Mouse (Mus musculus): Measurements from ENCODE around the gene Zfp146.
"Not testable (repeated sequence)": the region's sequence is repeated elsewhere in the genome, so short reads cannot be mapped to it uniquely, and the experiment has no call there.

Gene Zfp146

DNA sequence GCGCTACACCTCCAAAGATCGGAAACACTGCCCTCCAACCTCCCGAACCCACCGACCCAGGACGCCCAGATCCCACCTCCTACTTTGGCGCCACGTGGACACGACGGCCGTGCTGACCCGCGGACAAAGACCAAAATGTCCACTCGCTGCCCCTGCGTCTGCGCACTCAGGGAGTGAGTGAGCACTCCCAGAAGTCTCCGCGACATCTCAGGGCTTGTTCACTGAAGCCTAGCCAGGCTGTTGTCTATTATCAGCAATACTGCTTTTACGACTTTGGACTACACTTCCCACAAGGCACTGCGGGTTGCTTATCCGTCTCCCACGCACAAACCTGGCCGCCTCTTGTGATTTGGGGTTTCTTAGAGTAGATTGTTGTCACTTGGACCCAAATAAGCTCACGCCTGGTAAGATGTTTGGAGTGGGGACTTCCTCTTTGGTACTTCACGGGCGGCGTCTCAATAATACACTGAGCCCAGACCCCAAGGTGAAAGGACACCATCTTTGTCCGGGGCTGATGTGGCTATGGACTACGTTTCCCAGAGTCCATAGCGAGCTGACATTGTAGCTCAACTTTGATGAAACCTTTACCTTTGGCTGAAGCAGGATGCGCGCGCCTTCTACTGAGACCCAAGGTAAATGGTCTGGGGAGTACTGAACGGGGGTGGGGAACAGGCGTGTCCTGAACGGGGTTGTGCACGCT lies at the start of gene Zfp146:
TSS of gene Zfp146 (minus strand) at position 168 of the 700 bp plus-strand sequence.
- peak; percentile 91 to 94 for DNase-seq

DNA sequence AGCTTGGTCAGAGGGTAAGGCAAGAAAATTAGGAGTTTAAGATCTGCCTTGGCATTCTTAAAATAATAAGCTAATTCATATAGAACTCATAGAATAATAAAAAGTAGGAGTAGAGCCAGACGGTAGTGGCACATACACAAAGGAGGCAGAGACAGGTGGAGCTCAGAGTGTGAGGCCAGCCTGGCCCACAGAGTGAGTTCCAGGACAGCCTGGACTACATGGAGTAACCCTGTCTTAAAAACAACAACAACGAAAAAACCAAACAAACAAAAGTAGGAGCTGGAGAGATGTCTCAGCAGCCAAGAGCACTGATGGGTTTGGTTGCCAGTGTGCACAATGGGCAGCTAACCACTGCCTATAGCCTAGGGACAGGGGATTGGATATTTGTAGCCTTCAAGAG lies 47.7 kb upstream of the Zfp146 start:
- no peak for DNase-seq

GRCm38 (mm10) chr7:30216723-30217151 lies 47.2 kb upstream of the Zfp146 start:
- peak; percentile 92 to 95 for DNase-seq

- no peak for DNase-seq
These were observed 46.3 kb upstream of the Zfp146 start for GRCm38 (mm10) chr7:30215875-30216274.

GRCm38 (mm10) chr7:30213881-30214280 lies 44.3 kb upstream of the Zfp146 start:
- DNase-seq, result no peak

- DNase-seq, result no peak
These were observed 41.5 kb upstream of the Zfp146 start for GRCm38 (mm10) chr7:30211025-30211424.

DNA sequence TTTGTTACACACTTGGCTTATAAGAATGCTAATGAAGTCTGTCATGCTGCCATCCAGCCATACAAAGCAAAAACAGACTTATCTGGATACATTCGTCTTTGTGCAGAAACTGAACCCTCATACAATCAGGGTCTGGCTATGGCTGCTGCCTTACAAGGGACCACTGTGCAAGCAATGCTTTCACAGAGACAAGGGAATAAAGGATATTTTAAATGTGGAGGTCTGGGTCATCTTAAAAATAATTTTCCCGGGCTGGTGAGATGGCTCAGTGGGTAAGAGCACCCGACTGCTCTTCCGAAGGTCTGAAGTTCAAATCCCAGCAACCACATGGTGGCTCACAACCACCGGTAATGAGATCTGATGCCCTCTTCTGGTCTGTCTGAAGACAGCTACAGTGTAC lies 36.8 kb upstream of the Zfp146 start:
- not testable (repeated sequence) for DNase-seq

DNA sequence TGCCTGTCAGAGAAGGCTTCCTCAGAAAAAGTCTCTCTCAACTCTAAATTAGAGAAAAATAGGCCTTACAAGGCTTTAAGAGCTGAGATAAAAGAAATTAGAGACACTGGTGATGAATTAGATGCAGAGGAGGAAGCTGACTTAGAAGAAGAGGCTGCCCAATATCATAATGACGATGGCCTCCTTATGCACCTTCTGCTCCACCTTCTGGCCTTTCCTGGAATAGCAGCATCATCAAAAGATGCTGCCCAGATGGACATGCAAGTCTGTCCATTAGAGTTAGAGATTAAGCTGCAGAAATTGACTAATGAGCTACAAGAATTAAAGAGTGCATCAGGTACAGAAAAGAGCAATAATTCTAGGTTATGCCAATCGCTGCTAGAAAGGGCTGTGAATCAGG lies 35.8 kb upstream of the Zfp146 start:
- DNase-seq, result peak; percentile 87 to 88

GRCm38 (mm10) chr7:30204380-30204779 lies 34.8 kb upstream of the Zfp146 start:
- DNase-seq, result no peak

- DNase-seq, result peak in 1 of 2 experiments; percentile 54
These were observed 33.5 kb upstream of the Zfp146 start for GRCm38 (mm10) chr7:30202895-30203690.

DNA sequence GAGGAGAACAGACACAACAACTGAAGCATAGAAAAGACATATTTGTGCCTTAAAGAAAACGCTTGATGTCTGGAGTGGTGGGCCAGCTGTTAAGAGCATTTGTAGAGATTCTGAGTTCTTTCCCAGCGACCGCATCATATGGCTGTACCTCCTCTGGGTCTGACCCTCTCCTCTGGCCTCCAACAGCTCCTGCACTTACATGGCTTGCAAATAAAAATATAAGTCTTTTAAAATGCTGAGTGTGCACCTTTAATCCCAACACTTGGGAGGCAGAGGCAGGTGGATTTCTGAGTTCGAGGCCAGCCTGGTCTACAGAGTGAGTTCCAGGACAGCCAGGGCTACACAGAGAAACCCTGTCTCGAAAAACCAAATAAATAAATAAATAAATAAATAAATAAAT lies 31.1 kb upstream of the Zfp146 start:
- not testable (repeated sequence) for DNase-seq

DNA sequence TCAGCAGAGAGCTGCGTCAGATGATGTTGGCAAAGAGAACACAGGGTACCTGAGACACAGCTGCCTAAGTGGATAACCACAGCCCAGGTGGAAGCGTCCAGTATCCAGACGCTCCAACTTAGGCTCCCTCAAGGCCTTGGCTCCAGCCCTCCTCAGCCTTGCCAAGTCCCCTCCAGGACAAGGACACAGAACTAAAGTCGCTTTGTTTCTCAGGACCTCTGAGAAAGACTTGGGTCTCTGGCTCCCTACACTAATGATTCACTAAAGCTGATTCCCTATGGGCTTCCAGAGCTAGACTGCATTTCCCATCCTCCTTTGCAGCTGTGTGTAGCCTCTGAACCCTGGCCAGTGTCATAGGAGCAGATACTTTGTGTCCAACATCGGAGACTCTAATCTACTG lies 30.6 kb upstream of the Zfp146 start:
- DNase-seq, result no peak

- no peak for DNase-seq
These were observed 30.1 kb upstream of the Zfp146 start for GRCm38 (mm10) chr7:30199498-30200139.

DNA sequence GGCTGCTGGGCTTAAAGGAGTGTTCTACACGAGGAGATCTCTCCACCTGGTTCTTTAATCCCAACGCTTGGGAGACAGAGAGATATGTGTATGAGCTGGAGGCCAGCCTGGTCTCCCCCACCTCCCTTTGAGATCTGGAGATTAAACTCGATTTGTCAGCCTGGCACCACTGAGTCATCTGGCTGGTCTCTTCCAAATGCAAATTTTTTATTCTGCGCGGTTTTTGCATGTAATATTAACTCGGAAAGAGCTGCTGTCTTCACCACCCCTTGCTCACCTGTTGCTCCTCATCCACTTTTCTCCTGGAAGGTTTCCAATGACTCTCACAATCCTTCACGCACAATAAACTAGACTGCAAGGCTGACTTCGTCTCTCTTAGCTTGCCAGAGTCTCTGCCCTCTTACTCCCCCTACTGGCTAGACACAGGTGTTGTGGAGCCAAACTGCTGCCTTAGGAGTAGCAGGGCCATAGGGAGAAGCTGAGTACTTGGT lies 29.0 kb upstream of the Zfp146 start, which contains the start of gene Capns1:
TSS of gene Capns1 (minus strand) at position 331 of the 491 bp plus-strand sequence.
- DNase-seq, result peak; percentile 75 to 77

- DNase-seq, result no peak
These were observed 28.1 kb upstream of the Zfp146 start for GRCm38 (mm10) chr7:30197592-30198129.

DNA sequence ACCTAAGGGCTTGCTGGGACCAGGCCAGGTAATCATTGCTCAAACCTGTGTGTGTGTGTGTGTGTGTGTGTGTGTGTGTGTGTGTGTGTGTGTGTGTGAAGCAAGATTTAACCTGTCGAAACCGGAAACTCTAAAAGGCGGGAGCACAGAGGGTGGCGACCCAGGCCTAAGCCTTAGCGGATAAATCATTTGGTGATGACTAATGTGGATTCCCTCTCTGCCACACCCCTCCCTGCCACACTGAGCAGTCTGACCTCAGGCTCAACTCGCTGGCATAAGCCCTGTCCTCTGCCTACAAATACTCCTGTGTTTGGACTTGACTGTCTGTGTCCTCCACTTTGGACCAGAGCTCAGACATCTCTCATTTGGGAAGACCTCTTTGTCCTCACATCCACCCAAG lies 26.6 kb upstream of the Zfp146 start:
- no peak for DNase-seq

GRCm38 (mm10) chr7:30195461-30195860 lies 25.9 kb upstream of the Zfp146 start:
- no peak for DNase-seq

DNA sequence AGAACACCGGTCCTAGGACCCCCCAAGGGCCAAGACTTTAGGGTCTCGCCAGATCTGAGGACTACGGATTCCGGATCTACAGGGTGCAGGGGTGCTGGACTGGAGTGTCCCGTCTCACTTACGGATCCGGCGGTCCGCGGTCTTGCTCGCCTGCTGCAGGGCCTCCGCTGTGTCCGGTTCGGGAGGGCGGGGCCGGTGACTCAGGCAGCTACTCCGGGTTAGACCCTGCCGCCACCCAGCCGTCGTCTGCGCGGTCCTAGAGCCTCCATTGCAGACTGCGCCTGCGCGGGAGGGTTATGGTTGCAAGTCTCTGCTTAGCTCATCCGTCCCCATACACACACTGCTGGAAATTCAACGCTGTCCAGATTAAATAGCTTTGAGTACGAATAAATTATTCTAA lies 25.3 kb upstream of the Zfp146 start:
- peak; percentile 97 to 98 for DNase-seq

DNA sequence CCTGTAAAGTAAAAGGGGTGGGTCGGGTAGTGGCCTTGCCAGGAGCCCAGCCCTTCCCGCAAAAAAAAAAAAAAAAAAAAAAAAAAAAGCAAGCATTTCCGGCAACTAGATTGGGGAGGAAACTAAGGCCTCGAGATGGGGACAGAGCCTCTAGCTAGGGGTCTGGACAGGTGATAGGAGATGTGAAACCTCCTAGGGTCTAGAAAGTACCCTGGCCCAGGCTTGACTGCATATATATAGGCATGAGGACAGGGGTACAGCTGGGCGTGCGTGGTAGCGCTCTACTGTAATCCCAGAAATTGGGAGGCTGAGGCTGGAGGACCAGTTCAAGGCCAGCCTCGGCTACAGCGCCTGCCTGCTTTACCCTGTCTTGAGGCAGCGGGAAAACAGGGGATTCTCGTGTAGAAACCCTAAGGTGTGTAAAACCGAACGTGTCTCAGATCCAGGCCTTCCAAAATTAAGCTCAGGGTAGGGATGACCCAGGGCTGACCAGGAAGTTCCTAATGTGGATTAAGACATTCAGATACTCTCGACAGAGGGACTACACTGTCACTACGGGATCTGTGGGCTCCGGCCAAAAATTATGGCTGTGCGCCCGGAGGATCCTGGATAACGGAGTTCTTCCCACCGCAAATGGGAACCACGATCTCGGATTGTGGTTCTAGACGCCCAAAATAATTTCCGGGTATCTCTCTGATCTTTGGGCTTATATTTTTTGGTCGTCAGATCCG lies 24.7 kb upstream of the Zfp146 start:
- peak; percentile 79 to 88 for DNase-seq

GRCm38 (mm10) chr7:30193581-30194100 lies 24.1 kb upstream of the Zfp146 start:
- DNase-seq, result peak; percentile 85 to 86

DNA sequence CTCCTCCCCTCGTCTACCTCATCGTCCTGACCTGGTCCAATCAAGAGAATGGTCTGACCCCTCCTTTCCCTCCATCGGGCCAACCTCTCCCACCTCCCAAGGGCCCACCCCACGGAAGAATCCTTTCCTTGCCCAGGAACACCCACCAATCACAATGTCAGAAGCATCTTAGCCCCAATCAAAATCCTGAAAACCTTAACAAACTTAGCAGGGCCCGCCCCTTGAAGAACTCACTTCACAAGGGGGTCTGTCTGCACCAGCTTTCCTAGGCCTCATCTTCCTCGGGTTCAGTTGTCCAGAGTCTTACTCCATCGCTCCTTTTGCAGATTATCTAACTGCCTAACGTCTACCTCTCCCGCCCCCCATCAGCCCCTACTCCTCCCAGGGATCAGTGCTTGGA lies 23.5 kb upstream of the Zfp146 start:
- no peak for DNase-seq

GRCm38 (mm10) chr7:30192088-30192487 lies 22.5 kb upstream of the Zfp146 start:
- DNase-seq, result no peak
